Mouse (Mus musculus) liver, postnatal 0 days (tissue): ENCODE data around the gene Crym. TPM values are rescaled to one million over a fixed set of nuclear protein-coding genes. Genes with fewer than 3 reads are reported as not detected.

Source experiments
- ATAC-seq: fragments of 200-750 bp; cut with Nextera tagmentation; 2 replicates; pipeline ENCODE4 v1.8.0; 2017; ENCODE audit warnings: mild to moderate bottlenecking, moderate library complexity
- DNase-seq: peaks from one replicate; pipeline ENCODE4 v3.0.0-alpha.2; 2016
- H3K27ac ChIP-seq: fragments of 300-500 bp; sonication (generic); 2 replicates; pipeline ENCODE4 v1.5.1; 2014; ENCODE audit warnings: antibody characterized with exemption, moderate library complexity, mild to moderate bottlenecking, low read depth
- H3K27me3 ChIP-seq: fragments of 300-500 bp; sonication (generic); 2 replicates; pipeline ENCODE4 v1.6.1; 2014; ENCODE audit warnings: low read length, control low read depth, mixed read lengths; ENCODE audit not compliant: insufficient read depth
- H3K36me3 ChIP-seq: fragments of 300-500 bp; sonication (generic); replicated peaks from 2 replicates; pipeline ENCODE4 v1.6.1; 2014; ENCODE audit warnings: mild to moderate bottlenecking, control low read depth, low read length, moderate library complexity, mixed read lengths; ENCODE audit not compliant: insufficient read depth
- H3K4me1 ChIP-seq: fragments of 300-500 bp; sonication (generic); 2 replicates; pipeline ENCODE4 v1.6.1; 2014; ENCODE audit warnings: antibody characterized with exemption, mild to moderate bottlenecking, control low read depth; ENCODE audit not compliant: insufficient read depth
- H3K4me2 ChIP-seq: fragments of 300-500 bp; sonication (generic); 2 replicates; pipeline ENCODE4 v1.6.1; 2014; ENCODE audit warnings: low read depth, mild to moderate bottlenecking, low read length, moderate library complexity, mixed read lengths
- H3K4me3 ChIP-seq: fragments of 300-500 bp; sonication (generic); 2 replicates; pipeline ENCODE4 v1.5.1; 2014; ENCODE audit warnings: low read depth, low read length
- H3K9ac ChIP-seq: fragments of 300-500 bp; sonication (generic); replicated peaks from 2 replicates; pipeline ENCODE4 v1.6.1; 2014; ENCODE audit warnings: mild to moderate bottlenecking, moderate library complexity
- H3K9me3 ChIP-seq: fragments of 300-500 bp; sonication (generic); 2 replicates; pipeline ENCODE4 v1.6.1; 2016; ENCODE audit warnings: mild to moderate bottlenecking, control low read depth, low read length, mixed read lengths
- CTCF ChIP-seq: sonication (generic); IDR thresholded peaks from 2 replicates; pipeline ENCODE4 v1.5.1; 2016; ENCODE audit warnings: antibody characterized with exemption, low read depth
- EP300 ChIP-seq: IDR thresholded peaks from 2 replicates; pipeline ENCODE4 v1.6.1; 2016; ENCODE audit warnings: antibody characterized with exemption, low read depth, mild to moderate bottlenecking
- WGBS: fragments of 180-500 bp; shearing (Covaris S2); extraction: QIAGEN DNeasy Blood & Tissue Kit; methylation state at CpG from one replicate; pipeline ENCODE4 v1.1.7; 2014; ENCODE audit not compliant: insufficient replicate concordance; 5-methylcytosine and 5-hydroxymethylcytosine counted together
- polyA plus RNA-seq: library from polyadenylated mRNA; unstranded; fragments of >200 nt; fragmentation: Nextera tagmentation; extraction: Ambion mirVana; gene quantifications from 2 replicates; pipeline ENCODE4 v1.2.1, GENCODE M21; 2015

Crym gene
- polyA plus RNA-seq, 1 experiment from 2014 or later: 0.29 TPM

DNA sequence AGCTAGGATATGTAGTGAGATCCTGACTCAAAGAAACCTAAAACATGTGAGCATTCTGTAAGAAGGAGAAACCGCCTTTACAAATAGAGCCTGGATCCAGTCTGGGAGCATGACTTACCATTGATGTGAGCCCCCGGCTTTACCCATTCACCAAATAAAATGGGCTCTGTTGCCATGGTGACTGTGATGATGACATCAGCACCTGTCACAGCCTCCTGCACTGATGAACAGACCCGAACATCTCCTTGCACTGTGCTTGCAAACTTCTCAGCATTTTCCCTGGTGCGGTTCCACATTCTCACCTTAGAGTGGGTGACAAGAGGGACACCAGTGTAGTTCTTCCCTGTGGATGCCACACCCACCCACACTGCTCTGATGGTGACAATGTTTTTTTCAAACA lies 6.7 kb downstream of the Crym start:
- WGBS: 73% methylated on average over 4 of the region's 4 CpGs
- no peak for TF ChIP-seq EP300
- TF ChIP-seq CTCF: no peak
- H3K27ac ChIP-seq: no peak overlapping the region
- ATAC-seq: no peak
- 0 out of 2 replicates have a peak, but pooled peaks cover 3% of the 10 kb centered on the region for H3K4me1 ChIP-seq
- no peak for DNase-seq
- H3K36me3 ChIP-seq: no peaks in the 10 kb centered on the region
- no peak overlapping the region for H3K4me3 ChIP-seq
- no peak overlapping the region for H3K4me2 ChIP-seq
- H3K27me3 ChIP-seq: no peaks in the 10 kb centered on the region
- no peaks in the 10 kb centered on the region for H3K9me3 ChIP-seq
- no peak overlapping the region for H3K9ac ChIP-seq

DNA sequence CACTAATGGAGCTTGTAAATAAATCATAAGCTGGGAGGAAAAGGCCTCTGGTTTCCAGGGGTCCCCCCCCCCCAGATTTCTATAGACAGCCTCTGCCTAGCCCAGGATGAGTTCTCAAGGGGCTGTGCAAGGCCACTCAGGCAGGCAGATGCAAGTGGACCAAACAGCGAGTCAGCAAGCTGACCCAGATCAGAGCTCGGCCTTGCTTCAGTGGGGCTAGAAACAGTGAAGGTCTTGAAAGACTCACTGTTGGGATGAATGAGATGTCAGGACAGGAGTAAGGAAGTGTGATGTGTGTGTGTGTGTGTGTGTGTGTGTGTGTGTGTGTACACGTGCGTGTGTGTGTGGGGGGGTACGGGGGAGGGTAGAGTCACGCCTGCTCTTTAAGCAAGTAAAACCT lies 9.1 kb downstream of the Crym start:
- ATAC-seq: no peak
- 57% methylated on average over 5 of the region's 6 CpGs for WGBS

DNA sequence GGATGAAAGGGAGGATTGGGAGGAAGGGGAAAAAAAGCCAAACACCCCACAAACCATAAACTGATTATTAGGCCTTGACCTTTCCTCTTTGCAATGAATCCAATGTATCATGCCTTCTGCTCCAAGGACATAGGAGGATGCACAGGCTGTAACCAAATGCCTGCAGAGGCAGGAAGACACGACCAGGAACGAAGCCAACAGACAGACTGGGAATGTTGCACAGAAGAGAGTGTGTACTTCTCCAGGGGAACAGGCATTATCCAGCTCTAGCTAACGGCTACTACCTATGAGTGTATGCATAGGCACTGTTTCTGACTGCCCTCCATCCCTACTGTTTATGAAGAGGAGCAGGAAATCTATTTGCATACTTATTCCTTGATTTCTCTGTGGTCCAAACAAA lies 9.7 kb downstream of the Crym start:
- Histone ChIP-seq H3K9me3 (no peaks in the 10 kb centered on the region), H3K36me3 (no peaks in the 10 kb centered on the region), H3K27me3 (no peaks in the 10 kb centered on the region), H3K4me2 (no peak overlapping the region), H3K4me3 (no peak overlapping the region), H3K4me1 (0 out of 2 replicates have a peak, but pooled peaks cover 3% of the 10 kb centered on the region), H3K27ac (no peak overlapping the region), H3K9ac (no peak overlapping the region)
- ATAC-seq (no peak), DNase-seq (no peak)
- 52% methylated on average over 3 of the region's 3 CpGs for WGBS
- TF ChIP-seq EP300 (no peak), CTCF (no peak)

More for the DNA sequence above, 9.1 kb downstream of the Crym start:
- no peak overlapping the region for H3K9ac ChIP-seq
- H3K4me2 ChIP-seq: no peak overlapping the region
- H3K4me3 ChIP-seq: no peak overlapping the region
- no peak for DNase-seq
- TF ChIP-seq EP300 (no peak), CTCF (no peak)
- no peaks in the 10 kb centered on the region for H3K36me3 ChIP-seq
- no peak overlapping the region for H3K27ac ChIP-seq
- H3K27me3 ChIP-seq: no peaks in the 10 kb centered on the region
- H3K4me1 ChIP-seq: 0 out of 2 replicates have a peak, but pooled peaks cover 3% of the 10 kb centered on the region
- no peaks in the 10 kb centered on the region for H3K9me3 ChIP-seq

DNA sequence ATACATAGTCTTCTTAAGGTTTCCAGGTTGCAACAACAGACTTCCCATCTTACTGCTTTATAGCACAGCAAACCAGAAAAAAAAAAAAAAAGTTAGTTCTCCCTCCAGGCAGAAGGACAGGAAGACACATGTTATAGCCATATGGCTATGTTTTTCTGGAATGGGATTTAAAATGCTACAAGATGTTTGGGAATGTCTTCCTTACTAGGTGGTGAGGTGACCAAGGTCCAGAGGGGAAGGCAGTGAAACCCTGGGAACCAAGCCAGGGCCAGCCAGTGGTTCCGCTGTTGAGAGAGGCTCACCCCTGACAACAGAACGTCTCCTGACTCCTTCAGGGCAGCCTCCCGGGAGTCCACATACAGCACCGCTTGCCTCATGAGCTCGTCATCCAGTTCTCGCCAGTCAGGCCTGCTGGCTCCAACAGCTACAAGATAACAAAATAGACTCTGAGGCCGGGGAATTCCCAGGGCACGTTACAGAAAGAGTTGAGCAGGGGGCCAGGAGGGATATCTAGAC lies 11.7 kb downstream of the Crym start:
- no peak overlapping the region; the same call in 1 of the 2 replicates for H3K4me2 ChIP-seq
- DNase-seq: peak; percentile 32
- H3K27ac ChIP-seq: peak overlapping the region; percentile 52; the same call in 1 of the 2 replicates

GRCm38 (mm10) chr7:120189369-120190149 lies 12.4 kb downstream of the Crym start:
- H3K27ac ChIP-seq: peak overlapping the region; percentile 52

More for the DNA sequence above, 11.7 kb downstream of the Crym start:
- ATAC-seq: peak; percentile 40
- H3K9ac ChIP-seq: no peak overlapping the region
- no peaks in the 10 kb centered on the region for H3K9me3 ChIP-seq
- H3K27me3 ChIP-seq: no peaks in the 10 kb centered on the region
- TF ChIP-seq CTCF (no peak), EP300 (no peak)
- 51% methylated on average over 8 of the region's 8 CpGs for WGBS
- H3K4me3 ChIP-seq: no peak overlapping the region
- 0 out of 2 replicates have a peak, but pooled peaks cover 3% of the 10 kb centered on the region for H3K4me1 ChIP-seq
- no peaks in the 10 kb centered on the region for H3K36me3 ChIP-seq

GRCm38 (mm10) chr7:120188946-120189345 lies 13.0 kb downstream of the Crym start:
- WGBS: 76% methylated on average over 5 of the region's 5 CpGs

More at GRCm38 (mm10) chr7:120189369-120190149, 12.4 kb downstream of the Crym start:
- peak; percentile 45; the same call in 1 of the 2 replicates for TF ChIP-seq EP300
- peak; percentile 36; the same call in 1 of the 2 replicates for TF ChIP-seq CTCF
- no peaks in the 10 kb centered on the region for H3K36me3 ChIP-seq
- ATAC-seq (peak; percentile 95), DNase-seq (peak; percentile 58)
- 53% methylated on average over 8 of the region's 8 CpGs for whole genome bisulfite sequencing
- H3K9ac ChIP-seq: no peak overlapping the region
- no peak overlapping the region for H3K4me3 ChIP-seq
- no peak overlapping the region; the same call in 1 of the 2 replicates for H3K4me2 ChIP-seq
- H3K27me3 ChIP-seq: no peaks in the 10 kb centered on the region
- no peaks in the 10 kb centered on the region for H3K9me3 ChIP-seq
- H3K4me1 ChIP-seq: 0 out of 2 replicates have a peak, but pooled peaks cover 3% of the 10 kb centered on the region

More at GRCm38 (mm10) chr7:120188946-120189345, 13.0 kb downstream of the Crym start:
- H3K9me3 ChIP-seq: no peaks in the 10 kb centered on the region
- no peaks in the 10 kb centered on the region for H3K36me3 ChIP-seq
- no peak for TF ChIP-seq EP300
- no peak for TF ChIP-seq CTCF
- no peak overlapping the region for H3K4me2 ChIP-seq
- H3K4me3 ChIP-seq: no peak overlapping the region
- H3K27ac ChIP-seq: peak overlapping the region; percentile 52
- ATAC-seq: no peak
- no peaks in the 10 kb centered on the region for H3K27me3 ChIP-seq
- H3K9ac ChIP-seq: no peak overlapping the region
- 0 out of 2 replicates have a peak, but pooled peaks cover 3% of the 10 kb centered on the region for H3K4me1 ChIP-seq
- no peak for DNase-seq
